Mouse (Mus musculus) kidney, adult 11 months (tissue): ENCODE measurements at regions not wholly inside any gene's neighbourhood (a gene's known extent, or its start where the extent isn't known, plus 50 kb on each side); places are given as distances from the start of the nearest gene placed in this dataset.
"Not testable (repeated sequence)": the region's sequence is repeated elsewhere in the genome, so short reads cannot be mapped to it uniquely, and the experiment has no call there.

ENCODE experiments used
- DNase-seq: peaks from one replicate; pipeline ENCODE4 v3.0.0; 2022

GRCm38 (mm10) chr17:17293932-17294534, 80.1 kb upstream of the Riok2 start:
- peak; percentile 96 for DNase-seq

GRCm38 (mm10) chr17:17295037-17295436, 79.1 kb upstream of the Riok2 start:
- DNase-seq = not testable (repeated sequence)

DNA sequence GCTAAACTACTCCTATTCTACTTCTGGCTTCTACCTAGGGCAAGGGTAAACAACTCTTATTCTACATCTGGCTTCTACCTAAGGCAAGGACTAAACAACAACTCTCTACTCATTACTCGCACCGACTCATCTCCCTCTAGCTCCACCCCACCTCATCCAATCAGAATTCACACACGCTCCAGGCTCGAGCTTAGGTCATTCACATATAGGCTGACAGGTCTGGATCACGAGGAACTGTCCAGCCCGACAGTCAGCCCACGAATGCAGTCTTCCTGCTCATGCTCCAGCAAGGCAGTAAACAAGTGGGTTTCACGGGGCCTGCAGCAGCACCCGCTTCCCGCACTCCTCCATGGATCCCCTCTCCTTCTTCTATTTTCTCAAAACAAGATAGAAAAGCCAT, 70.6 kb upstream of the Riok2 start:
- DNase-seq = not testable (repeated sequence)
